Mouse (Mus musculus): Measurements from ENCODE around the gene Spg20. TPM values are rescaled to one million over a fixed set of nuclear protein-coding genes. Genes with fewer than 3 reads are reported as not detected.

Gene Spg20
- 3.1 and 3.7 TPM in 2 replicates for total RNA-seq (2015; ENCODE audit: low replicate concordance)
- 2.2 and 6.2 TPM in 2 replicates for total RNA-seq (2017; ENCODE audit: low replicate concordance)

GRCm38 (mm10) chr3:55111935-55112709 lies at the start of gene Spg20:
TSS of gene Spg20 (plus strand) at chr3:55112108.
- peak; percentile 97 for ATAC-seq (replicated peaks; ENCODE audit: low FRiP score, poor library complexity, severe bottlenecking)

- no peak for ATAC-seq (replicated peaks; ENCODE audit: low FRiP score, poor library complexity, severe bottlenecking)
Measured at GRCm38 (mm10) chr3:55062653-55063052, 49.3 kb upstream of the Spg20 start.

DNA sequence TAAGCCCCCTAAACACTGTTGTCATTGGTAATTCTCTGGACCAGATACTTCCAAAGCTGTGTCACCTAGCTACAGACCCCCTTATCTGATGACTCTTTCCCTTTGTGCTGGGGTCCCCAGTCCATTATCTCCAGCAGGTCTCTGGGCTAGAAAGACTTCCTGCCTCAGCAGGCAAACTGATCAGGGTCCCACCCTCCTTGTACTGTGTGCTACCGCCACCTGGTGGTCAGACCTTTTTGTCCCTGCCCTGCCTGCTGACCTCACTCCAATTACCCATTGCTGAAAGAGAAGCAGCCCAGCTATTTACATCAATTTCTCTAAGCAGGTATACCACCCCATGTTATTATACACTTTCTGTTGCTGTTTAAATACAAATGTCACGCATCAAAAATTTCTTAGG lies 47.5 kb upstream of the Spg20 start:
- no peak for ATAC-seq (replicated peaks; ENCODE audit: low FRiP score, poor library complexity, severe bottlenecking)

GRCm38 (mm10) chr3:55065738-55066665 lies 45.9 kb upstream of the Spg20 start:
- no peak for ATAC-seq (replicated peaks; ENCODE audit: low FRiP score, poor library complexity, severe bottlenecking)

DNA sequence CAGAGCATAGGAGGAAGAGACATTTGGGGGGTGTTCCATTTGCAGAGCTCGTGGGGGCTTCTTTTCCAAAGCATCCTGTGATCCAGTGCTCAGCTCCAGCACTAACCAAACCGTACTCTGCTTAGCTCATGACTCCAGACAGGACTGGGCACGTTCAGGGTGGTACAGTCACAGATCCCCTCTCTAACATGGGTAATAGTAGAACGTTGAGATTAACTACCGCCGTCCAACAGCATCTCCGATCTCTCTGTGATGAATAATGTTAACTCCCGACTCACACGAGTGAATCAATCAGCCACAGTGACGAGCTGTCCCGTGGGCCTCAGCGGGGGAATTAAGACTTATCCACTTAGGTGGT lies 45.3 kb upstream of the Spg20 start:
- no peak for ATAC-seq (replicated peaks; ENCODE audit: low FRiP score, poor library complexity, severe bottlenecking)

DNA sequence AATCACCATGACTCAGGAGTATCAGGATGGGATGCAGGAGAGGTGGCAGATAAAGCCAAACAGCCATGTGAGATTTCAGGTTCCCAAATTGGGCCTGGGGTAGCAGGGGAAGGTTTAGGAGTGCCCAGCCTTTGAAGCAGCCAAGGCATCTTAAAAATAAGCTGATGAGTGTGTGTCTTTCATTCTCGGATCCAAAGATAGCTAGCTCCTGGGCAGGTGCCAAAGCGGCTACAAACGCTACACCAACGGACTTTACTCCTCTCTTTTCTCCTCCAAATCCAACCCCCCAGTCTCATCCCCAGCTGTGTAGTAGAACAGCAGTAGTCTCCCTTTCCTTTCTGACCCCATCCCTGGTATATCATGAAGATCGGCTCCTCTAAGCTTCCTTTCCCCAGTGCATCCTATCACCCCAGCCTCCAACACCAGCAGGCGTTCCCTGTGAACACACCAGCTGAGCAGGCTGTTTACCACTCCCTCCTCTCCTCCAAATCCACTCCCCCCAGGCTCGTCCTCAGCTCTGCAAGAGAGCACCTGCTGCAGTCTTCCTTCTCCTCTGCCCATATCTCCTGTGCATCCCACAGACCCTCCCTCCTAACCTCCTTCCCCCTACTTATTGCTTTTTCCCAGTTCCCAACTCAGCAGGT lies 44.0 kb upstream of the Spg20 start:
- no peak for ATAC-seq (replicated peaks; ENCODE audit: low FRiP score, poor library complexity, severe bottlenecking)

GRCm38 (mm10) chr3:55074576-55075293 lies 37.2 kb upstream of the Spg20 start:
- no peak for ATAC-seq (replicated peaks; ENCODE audit: low FRiP score, poor library complexity, severe bottlenecking)

GRCm38 (mm10) chr3:55075294-55075648 lies 36.6 kb upstream of the Spg20 start:
- no peak for ATAC-seq (replicated peaks; ENCODE audit: low FRiP score, poor library complexity, severe bottlenecking)

DNA sequence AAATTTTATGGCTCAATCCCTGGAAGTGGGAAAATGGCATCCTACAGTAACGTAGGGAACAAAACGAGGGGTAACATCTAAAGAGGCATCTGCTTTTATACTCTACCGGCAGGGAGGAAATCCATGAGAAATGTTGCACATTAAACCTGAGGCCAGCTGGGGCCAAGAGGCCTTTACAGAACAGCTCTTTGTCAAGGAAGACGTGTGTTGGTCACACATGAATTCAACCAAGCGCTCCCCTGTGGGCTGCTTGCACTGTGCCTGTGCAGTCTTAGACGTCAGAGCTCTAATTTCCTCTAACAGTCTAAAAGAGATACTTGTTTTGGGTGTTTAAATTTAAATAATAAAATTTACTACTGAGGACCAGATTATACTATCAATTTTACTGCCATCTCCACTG lies 33.7 kb upstream of the Spg20 start:
- no peak for ATAC-seq (replicated peaks; ENCODE audit: low FRiP score, poor library complexity, severe bottlenecking)

- no peak for ATAC-seq (replicated peaks; ENCODE audit: low FRiP score, poor library complexity, severe bottlenecking)
Measured at GRCm38 (mm10) chr3:55079619-55080018, 32.3 kb upstream of the Spg20 start.

- no peak; the same call in 1 of the 2 replicates for ATAC-seq (replicated peaks; ENCODE audit: low FRiP score, poor library complexity, severe bottlenecking)
Measured at GRCm38 (mm10) chr3:55080055-55080454, 31.9 kb upstream of the Spg20 start.

DNA sequence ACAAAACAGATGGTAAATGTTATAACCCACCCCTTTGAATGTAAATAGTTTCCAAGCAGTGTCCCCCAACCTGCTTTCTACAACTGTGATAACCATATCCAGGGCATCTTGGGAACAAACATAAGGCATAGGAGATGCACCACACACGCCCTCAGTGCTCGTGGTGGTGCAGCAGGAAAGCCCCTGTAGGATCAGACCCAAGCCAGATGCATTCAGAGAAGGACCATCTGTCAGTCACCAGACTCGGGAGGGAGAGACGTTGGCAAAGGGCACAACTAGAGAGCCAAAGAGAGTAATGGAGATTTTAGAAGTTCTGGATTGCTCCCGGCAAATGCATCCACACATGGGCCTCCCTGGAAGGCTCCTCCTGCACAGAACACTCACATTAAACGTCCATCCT lies 27.1 kb upstream of the Spg20 start:
- ATAC-seq (replicated peaks; ENCODE audit: low FRiP score, poor library complexity, severe bottlenecking): no peak

DNA sequence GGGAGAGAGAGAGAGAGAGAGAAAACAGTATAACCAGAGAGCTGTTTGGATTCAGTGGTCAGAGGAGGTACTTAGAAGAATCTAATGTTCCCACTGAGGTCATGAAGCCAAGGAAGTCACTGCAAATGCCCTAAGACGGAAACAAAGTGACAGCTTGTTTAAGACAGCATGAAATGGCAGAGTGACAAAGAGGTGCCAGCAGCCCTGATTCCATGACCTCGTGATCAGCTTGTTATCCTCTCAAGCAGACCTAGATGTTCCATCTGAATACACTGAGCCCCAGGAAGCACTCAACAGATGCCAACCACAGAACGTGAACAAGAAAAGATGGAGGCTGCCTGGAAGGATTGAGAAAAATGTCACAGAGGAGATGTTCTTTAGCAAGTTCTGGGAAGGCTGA lies 26.2 kb upstream of the Spg20 start:
- no peak for ATAC-seq (replicated peaks; ENCODE audit: low FRiP score, poor library complexity, severe bottlenecking)

DNA sequence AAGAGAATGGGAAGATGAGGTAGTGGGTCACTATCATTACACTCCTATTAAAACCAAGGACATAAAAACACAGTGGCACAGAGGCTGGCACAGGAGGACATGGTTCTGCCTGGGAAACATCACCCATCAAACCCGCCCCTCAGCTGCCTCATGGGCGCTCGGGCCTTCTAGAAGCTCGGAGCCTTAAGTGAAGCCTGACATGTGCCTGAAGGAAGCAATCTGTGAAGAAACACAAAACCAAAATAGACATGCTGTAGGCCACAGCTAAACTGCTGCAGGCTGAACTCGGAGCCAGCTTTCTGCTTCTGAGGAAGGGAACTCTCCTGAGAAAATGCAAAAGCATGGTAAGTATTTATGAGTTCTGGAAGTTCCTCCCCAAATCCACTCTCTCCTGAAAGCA lies 25.0 kb upstream of the Spg20 start:
- no peak for ATAC-seq (replicated peaks; ENCODE audit: low FRiP score, poor library complexity, severe bottlenecking)

DNA sequence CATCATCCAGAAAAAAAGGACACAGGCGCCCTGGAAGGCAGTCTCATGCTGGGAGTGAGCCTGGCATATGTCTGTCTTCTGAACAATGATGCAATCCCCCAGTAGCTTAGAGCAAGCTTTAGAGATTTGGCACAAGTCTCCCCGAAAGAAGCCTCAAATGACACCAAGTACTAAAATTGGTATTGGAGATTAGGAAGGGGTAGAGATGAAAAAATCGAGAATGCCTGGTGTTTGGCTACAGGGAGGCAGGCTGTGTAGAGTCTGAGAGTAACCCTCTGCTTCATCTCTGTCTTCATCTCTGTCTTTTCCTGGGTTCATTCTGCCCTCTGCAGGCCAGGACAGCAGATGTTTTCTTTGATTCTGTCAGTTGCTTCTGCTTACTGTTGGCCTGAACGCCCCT lies 24.5 kb upstream of the Spg20 start:
- no peak for ATAC-seq (replicated peaks; ENCODE audit: low FRiP score, poor library complexity, severe bottlenecking)

DNA sequence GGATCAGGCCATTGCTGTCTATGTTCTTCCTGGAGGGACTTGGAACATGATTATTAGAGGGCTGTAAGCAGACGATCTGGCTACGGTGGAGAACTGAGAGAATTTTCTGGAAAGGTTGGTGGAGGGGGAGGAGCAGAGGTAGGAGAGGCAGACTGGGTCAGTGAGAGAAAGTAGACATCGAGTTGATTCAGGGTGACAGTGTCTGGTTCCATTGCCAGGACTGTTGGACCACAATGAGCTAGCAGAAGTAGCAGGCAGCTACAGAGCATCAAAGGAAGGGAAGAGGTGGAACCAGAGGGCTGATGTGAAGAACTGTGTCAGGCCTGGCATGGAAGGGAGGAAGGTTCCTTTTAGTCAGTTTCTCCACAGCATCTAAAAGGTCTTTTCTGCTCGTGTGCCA lies 23.5 kb upstream of the Spg20 start:
- no peak for ATAC-seq (replicated peaks; ENCODE audit: low FRiP score, poor library complexity, severe bottlenecking)

DNA sequence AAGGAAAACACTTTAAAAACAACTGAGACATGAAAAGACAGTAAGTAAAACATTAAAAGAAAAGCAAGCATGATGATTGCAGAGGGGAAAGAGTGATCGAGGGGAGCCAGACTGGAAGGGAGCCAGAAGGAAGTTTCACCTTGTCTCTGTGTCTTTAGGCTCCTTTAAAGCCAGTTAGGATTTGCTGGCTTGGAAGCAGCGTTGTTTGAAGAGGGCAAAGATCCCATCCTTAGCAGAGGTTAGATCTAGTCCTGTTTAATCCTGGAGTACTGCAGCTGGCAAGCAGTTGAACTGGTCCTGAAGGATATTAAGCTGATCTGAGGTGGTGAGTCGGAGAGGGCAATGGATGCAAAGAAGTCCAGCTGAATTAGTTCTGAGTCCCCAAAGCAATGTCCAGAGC lies 23.1 kb upstream of the Spg20 start:
- no peak for ATAC-seq (replicated peaks; ENCODE audit: low FRiP score, poor library complexity, severe bottlenecking)

GRCm38 (mm10) chr3:55089291-55089690 lies 22.6 kb upstream of the Spg20 start:
- no peak for ATAC-seq (replicated peaks; ENCODE audit: low FRiP score, poor library complexity, severe bottlenecking)

- ATAC-seq (replicated peaks; ENCODE audit: low FRiP score, poor library complexity, severe bottlenecking): no peak
Measured at GRCm38 (mm10) chr3:55093161-55093560, 18.7 kb upstream of the Spg20 start.
